Mouse (Mus musculus): ENCODE data around the gene Anapc15.

- TF ChIP-seq CTCF (IDR thresholded peaks at IDR 0.05; ENCODE audit: borderline replicate concordance, control insufficient read depth, extremely low read depth, insufficient read depth, low read length, poor library complexity), result no peak
- no peak for TF ChIP-seq POLR2A (IDR thresholded peaks at IDR 0.05; ENCODE audit: control insufficient read depth, extremely low read depth, insufficient read depth, low read length, poor library complexity)
Measured at GRCm38 (mm10) chr7:101860978-101861377, 2.5 kb upstream of the Anapc15 start.

Measured in thymus, adult 2 months (tissue).